Mouse (Mus musculus) frontal cortex, postnatal 36 days (tissue): ENCODE measurements at regions not wholly inside any gene's neighbourhood (a gene's known extent, or its start where the extent isn't known, plus 50 kb on each side); places are given as distances from the start of the nearest gene placed in this dataset.

Experiments
- DNase-seq, 2 experiments: peaks; one replicate each; pipeline ENCODE4 v3.0.0; 2022; ENCODE audit warnings: low spot score in 2 of 2

DNA sequence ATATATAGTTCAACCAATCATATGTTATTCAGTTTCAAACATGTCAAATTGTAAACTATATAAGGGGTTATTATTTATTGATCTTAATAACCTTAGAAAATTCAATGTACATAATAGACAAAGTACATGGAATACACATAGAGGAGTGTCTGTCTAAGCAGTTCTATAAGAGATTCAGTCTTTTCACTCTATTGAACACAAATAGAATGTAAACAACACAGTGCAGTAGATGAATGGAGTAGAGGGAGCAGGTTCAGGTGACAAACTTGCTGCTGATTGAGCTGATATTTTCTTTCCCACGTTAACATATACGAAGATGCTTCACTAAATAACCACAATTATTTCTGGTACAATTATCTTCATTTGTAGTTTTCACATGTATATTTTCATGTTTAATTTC is 1098.6 kb upstream of the Foxg1 start:
- no peak for DNase-seq

DNA sequence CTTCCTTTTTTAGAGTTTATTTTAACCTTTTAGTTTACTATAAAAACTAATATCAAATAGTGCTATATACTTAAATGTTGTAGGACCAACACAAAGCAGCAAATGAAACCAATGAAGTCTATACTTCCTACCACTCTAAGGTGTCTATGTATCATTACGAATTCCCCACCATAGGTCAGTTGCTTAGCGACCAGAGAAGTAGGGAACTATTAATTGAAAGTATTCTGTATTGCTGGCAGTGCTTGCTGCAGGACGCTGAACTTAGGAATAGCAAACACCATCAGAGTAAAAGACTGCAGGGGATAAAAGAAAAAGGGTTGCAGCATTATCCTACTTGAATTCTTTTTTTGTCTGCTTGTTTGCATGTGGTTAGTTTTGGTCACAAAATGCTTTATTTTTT is 1098.1 kb upstream of the Foxg1 start:
- DNase-seq: peak in 1 of 2 experiments; percentile 1

DNA sequence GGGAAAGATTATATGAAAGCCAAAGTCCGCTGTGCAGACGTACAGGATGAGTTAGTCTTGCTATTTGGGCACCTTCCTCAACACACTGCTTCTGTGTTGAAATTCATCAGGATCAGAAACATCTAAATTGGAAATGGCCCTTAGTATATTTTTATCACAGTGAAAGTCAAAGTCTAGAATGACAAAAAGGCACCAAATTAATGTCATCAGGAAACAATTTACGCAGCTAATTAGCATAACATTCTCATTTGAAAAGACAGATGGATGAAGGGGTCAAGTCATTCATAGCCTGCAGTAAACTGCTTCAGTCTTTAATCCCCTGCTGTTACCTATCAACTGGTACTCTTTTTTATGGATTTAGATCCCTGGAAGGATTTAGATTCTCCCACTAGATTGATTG is 1092.3 kb upstream of the Foxg1 start:
- no peak for DNase-seq
